Mouse (Mus musculus) T-helper 17 cell (primary cell): ENCODE results near the gene Tmem221.

Experiments used
- in situ Hi-C, 2 experiments: fragments of 300-600 bp; cut with MboI, MseI; formaldehyde crosslinking; loops; 1 replicate in 1 of 2; 2 replicates in 1 of 2; pipeline ENCODE4 v1.15.1; 2025; ENCODE audit warnings: high pct_unique_total_duplicates in 2 of 2

The Tmem221 gene

DNA sequence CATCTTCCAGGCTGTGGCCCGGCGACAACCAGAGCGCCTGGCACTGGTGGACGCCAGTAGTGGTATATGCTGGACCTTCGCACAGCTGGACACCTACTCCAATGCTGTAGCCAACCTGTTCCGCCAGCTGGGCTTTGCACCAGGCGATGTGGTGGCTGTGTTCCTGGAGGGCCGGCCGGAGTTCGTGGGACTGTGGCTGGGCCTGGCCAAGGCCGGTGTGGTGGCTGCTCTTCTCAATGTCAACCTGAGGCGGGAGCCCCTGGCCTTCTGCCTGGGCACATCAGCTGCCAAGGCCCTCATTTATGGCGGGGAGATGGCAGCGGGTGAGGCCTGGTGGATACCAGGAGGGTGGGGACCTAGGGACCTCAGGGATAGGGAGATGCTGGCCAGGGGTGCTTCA is 20.8 kb upstream of the Tmem221 start:
- in situ Hi-C loops: no loop called here

DNA sequence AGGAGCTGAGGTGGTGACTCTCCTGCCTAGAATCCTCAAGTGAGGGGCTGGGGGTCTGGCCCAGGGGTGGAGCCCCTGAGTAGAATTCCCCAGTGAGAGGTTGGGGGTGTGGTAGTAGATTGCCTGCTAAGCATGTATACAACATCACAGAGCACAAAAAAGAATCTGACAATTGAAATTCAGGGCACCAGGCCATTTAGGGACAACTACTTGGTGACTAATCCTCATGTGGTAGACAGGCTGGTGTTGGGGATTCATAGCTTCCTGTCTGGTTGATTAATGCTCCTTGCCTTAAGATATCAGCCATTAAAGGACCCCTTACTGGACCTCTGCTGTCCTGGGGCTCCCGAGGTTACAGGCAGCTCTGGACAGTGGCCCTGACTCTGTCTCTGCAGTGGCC is 20.3 kb upstream of the Tmem221 start:
- in situ Hi-C loops: no loop called here

- in situ Hi-C loops: no loop called here
Observed at GRCm38 (mm10) chr8:71577856-71578387, 19.3 kb upstream of the Tmem221 start.

DNA sequence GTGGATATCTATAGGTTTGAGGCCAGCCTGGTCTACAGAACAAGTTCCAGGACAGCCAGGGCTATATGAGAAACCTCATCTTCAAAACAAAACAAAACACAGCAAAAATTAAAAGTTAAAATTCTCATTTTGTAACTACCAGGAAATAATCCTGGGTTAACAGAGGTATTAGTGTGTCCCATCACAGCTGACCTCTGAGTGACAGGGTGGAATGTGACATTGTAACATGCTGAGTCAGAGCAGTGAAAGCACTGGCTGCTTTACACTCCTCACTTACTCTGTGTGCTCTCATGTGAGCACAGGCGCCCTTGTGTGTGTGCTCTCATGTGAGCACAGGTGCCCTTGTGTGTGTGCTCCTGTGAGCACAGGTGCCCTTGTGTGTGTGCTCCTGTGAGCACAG is 16.3 kb upstream of the Tmem221 start:
- in situ Hi-C loops: no loop called here

GRCm38 (mm10) chr8:71574426-71574825 is 15.8 kb upstream of the Tmem221 start:
- in situ Hi-C loops: no loop called here

- in situ Hi-C loops: no loop called here
Observed at GRCm38 (mm10) chr8:71572847-71573633, 14.4 kb upstream of the Tmem221 start.

GRCm38 (mm10) chr8:71572077-71572476 is 13.4 kb upstream of the Tmem221 start:
- in situ Hi-C loops: no loop called here

- in situ Hi-C loops: no loop called here
Observed at GRCm38 (mm10) chr8:71570291-71570954, 11.8 kb upstream of the Tmem221 start.

- in situ Hi-C loops: loop anchor here in 1 of 2 experiments (10.0 kb wide), 1 partner anchor 95 kb away; no protein-coding TSS in a partner anchor
Observed at GRCm38 (mm10) chr8:71569366-71570290, 11.0 kb upstream of the Tmem221 start.

- in situ Hi-C loops: loop anchor here in 1 of 2 experiments (10.0 kb wide), 1 partner anchor 96 kb away; no protein-coding TSS in a partner anchor
Observed at GRCm38 (mm10) chr8:71568941-71569340, 10.3 kb upstream of the Tmem221 start.

DNA sequence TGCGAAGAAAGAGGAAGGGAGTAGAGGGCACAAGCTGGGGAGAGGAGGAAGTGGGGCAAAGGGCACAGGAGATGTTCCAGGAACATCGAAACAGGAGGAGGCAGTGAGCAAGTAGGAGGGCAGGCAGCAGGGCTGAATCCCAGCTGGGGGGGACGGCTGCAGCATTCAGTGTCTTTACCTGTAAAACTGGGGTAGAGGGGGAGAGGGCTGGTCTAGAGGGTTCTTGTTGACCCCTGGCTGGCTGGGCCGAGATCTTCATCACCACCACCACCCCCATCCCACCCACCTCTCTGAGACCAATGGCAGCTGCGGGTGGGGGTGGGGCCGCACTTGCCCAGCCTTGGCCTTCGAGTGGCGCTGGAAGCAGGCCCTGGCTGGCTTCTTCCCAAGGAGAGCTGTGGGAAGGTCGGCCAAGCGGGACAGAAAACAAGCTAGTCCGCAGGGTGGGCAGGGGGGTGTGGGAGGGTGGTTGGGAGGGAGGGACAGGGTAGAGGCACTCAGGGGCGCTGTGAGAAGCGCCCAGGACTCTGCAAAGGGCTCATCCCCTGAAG is 9.8 kb upstream of the Tmem221 start, which contains the start of gene Slc27a1:
Slc27a1 (plus strand) TSS at position 496 of the 551 bp plus-strand sequence.
- in situ Hi-C loops: loop anchor here in 1 of 2 experiments (10.0 kb wide), 1 partner anchor 96 kb away; no protein-coding TSS in a partner anchor

DNA sequence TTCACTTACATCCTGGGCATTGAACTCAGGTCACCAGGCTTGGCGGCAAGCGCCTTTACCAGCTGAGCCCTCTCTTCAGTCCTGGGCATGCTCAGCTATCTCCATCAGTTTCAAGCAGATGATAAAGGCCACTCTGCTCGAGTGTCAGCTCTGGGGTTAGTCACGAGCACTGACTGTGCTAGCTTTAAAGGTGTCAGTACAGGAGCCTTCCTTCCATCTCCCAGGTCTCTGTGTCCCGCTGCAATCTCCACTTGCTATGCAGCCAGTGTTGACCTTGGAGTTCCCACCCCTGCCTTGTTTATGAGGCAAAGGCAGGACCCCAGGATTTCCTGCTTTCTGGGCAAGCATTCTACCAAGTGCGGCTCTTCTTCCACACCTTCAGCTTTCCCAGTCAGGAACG is 8.9 kb upstream of the Tmem221 start:
- in situ Hi-C loops: loop anchor here in 1 of 2 experiments (10.0 kb wide), 1 partner anchor 97 kb away; no protein-coding TSS in a partner anchor

GRCm38 (mm10) chr8:71566501-71566900 is 7.8 kb upstream of the Tmem221 start, which contains the start of gene Nxnl1:
Gene Nxnl1 (minus strand): TSS chr8:71566601.
- in situ Hi-C loops: loop anchor here in 1 of 2 experiments (10.0 kb wide), 1 partner anchor 98 kb away; no protein-coding TSS in a partner anchor

- in situ Hi-C loops: loop anchor here (5.0 to 10.0 kb wide), 3 partner anchors 33 to 101 kb away; partner anchors contain the start of gene Fam129c (in 1 of the 2)
Observed at GRCm38 (mm10) chr8:71563992-71564391, 5.3 kb upstream of the Tmem221 start.

GRCm38 (mm10) chr8:71562751-71563150 is 4.1 kb upstream of the Tmem221 start:
- in situ Hi-C loops: loop anchor here (5.0 to 10.0 kb wide), 3 partner anchors 35 to 102 kb away; partner anchors contain the start of gene Fam129c (in 1 of the 2)

DNA sequence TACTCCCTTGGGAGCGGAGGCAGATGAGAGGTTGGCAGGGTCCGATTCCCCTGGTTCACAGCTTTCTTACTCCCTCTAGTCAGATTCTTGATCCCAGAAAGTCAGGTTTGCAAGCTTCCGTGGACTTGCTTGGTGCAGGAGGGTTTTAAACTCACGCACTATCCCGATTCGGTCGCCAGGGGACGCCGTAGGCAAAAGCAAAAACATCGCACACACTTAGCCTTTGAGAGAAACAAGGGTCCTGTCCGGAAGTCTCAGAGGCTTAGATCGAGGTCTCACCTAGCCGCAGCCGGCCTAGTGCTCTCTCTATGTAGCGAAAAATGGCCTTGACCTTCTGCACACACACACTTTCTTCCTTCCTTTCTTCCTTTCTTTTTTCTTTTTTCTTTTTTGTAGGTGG is 2.7 kb upstream of the Tmem221 start:
- in situ Hi-C loops: loop anchor here (5.0 to 10.0 kb wide), 3 partner anchors 36 to 103 kb away; partner anchors contain the start of gene Fam129c (in 1 of the 2)

DNA sequence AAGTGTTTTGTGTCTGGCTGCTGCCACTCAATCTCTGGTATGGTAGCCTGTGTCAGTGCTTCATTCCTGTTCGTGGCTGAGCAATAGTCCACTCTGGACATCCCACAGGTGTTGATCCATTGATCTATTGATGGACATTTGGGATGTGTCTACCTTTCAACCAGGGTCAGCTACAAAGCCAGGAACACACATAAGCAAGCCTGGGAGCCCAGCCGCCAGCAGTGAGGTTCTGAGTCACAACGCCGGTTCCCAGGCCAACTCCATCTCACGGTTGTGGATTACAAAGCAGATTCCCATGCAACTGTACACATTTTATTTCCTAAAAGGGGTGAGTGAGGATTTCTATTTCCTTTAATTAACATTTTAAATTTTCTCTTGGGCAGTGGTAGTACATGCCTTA is 2.1 kb upstream of the Tmem221 start:
- in situ Hi-C loops: loop anchor here (5.0 to 10.0 kb wide), 3 partner anchors 37 to 104 kb away; partner anchors contain the start of gene Fam129c (in 1 of the 2)

DNA sequence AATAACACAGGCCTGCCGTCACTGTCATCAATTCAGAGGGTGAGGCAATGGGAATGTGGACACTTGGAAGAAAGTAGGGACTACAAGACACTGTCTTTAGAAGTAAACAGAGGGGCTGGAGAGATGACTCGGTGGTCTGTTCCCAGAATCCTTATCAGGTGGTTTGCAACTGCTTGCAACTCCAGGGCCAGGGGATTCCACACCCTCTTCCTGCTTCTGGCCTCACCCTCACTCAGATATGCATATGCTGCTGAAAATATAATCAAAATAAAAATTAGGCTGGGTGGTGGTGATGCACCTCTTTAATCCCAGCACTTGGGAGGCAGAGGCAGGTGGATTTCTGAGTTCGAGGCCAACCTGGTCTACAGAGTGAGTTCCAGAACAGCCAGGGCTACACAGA is 1.4 kb upstream of the Tmem221 start:
- in situ Hi-C loops: loop anchor here (5.0 to 10.0 kb wide), 3 partner anchors 37 to 105 kb away; partner anchors contain the start of gene Fam129c (in 1 of the 2)

DNA sequence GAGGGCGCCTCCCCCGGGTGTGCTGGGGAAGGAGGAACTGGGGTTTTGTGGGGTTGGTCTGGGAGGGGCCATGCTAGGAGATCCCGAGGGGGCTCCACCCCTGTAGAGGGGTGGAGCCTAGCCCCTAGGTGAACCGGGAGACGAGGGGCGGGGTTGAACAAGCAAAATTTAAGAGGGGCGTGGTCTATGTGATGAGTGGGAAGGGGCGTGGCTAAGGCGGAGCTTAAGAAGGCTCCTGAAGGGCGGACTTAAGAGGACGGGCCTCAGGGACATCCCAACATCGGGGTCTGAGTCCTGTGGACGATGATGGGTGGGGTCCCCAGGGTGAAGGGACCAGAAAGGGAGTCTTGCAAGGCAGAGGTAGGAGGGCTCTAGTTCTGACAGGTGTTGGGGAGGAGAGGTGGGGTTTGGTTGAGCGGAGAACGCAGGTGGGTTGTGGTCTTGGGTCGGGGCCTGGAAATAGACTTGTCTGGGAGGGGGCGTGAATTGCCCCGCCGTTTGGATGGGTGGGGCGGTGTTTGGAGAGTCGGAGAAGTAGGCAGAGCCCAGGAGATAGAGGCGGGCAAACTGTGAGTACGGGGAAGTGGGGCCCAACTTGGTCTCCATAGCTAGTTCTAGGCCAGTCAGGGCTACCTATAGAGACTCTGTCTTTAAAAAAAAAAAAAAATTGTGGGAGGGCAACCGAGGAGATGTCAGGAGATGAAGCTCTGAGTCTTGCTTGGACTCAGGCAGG is 453 bp upstream of the Tmem221 start:
- in situ Hi-C loops: no loop called here
